Mouse (Mus musculus) neutrophil, adult 65 days (primary cell): Measurements from ENCODE around the gene Lefty2. TPM values are rescaled to one million over a fixed set of nuclear protein-coding genes. Genes with fewer than 3 reads are reported as not detected.

Experiments
- total RNA-seq: library from RNA; stranded (reverse); gene quantifications from 2 replicates; pipeline ENCODE4 v1.2.4, GENCODE M21; 2023

Gene Lefty2
- total RNA-seq = not detected in 2 replicates

GRCm38 (mm10) chr1:180892808-180893207 is at the start of gene Lefty2:
TSS of gene Lefty2 (plus strand) at chr1:180893108.

GRCm38 (mm10) chr1:180850316-180851270 is 42.3 kb upstream of the Lefty2 start, which contains the start of gene Sde2:
TSS of gene Sde2 (plus strand) at chr1:180851127.

GRCm38 (mm10) chr1:180904039-180904814 is 11.3 kb downstream of the Lefty2 start, which contains the start of gene Pycr2:
TSS of gene Pycr2 (plus strand) at chr1:180904293.

GRCm38 (mm10) chr1:180934467-180935419 is 41.8 kb downstream of the Lefty2 start, which contains the start of gene Lefty1:
TSS of gene Lefty1 (plus strand) at chr1:180935022.

GRCm38 (mm10) chr1:180942166-180943031 is 49.5 kb downstream of the Lefty2 start, which contains the start of gene Tmem63a:
TSS of gene Tmem63a (plus strand) at chr1:180942344.

Other genes starting within 250 kb of the Lefty2 start
- gene Mixl1, start 196.1 kb upstream of the Lefty2 start, total RNA-seq = not detected in 2 replicates
- 33.0 and 39.6 TPM in 2 replicates for gene Acbd3, start 167.1 kb upstream of the Lefty2 start, total RNA-seq
- gene H3f3a, start 79.2 kb upstream of the Lefty2 start, total RNA-seq = 1,080 and 1,609 TPM in 2 replicates
- 81.2 and 122 TPM in 2 replicates for gene Sde2, start 42.0 kb upstream of the Lefty2 start, total RNA-seq
- 11.2 and 13.5 TPM in 2 replicates for gene Pycr2, start 11.2 kb downstream of the Lefty2 start, total RNA-seq
- not detected in 2 replicates for gene Lefty1, start 41.9 kb downstream of the Lefty2 start, total RNA-seq
- gene Tmem63a, start 49.2 kb downstream of the Lefty2 start, total RNA-seq = 80.0 and 87.9 TPM in 2 replicates
- 0.44 and 0.52 TPM in 2 replicates for gene Ephx1, start 127.8 kb downstream of the Lefty2 start, total RNA-seq
- gene 9130409I23Rik, start 158.1 kb downstream of the Lefty2 start, total RNA-seq = not detected in 2 replicates